ENCODE assay signal across 9 mouse cellular contexts in genomic region chr12:80366004-80366480, GRCm38 (mm10).
DNase-seq lines count a peak whose midpoint lies in the region; ATAC-seq and TF ChIP-seq lines count a peak whose summit lies in the region.
"Had no signal": no experiment of that assay in that cellular context is flagged by ENCODE, and none has a peak within 500 bp of the region (broad histone marks: within the 10 kb centered on the region; RNA-seq: fewer than 3 reads in every experiment).

No protein-coding gene starts in this region.

- H3K9ac ChIP-seq in midbrain, postnatal 0 days (replicated peaks; ENCODE audit: low read length, poor library complexity, severe bottlenecking), result no peak overlapping the region
- no peak overlapping the region for H3K9ac ChIP-seq in midbrain, embryonic 16.5 days (ENCODE audit: low read depth, low read length)
- H3K9ac ChIP-seq in heart, embryonic 14.5 days (ENCODE audit: low read length), result peak overlapping the region; percentile 50; the same call in 1 of the 2 replicates
- H3K9ac ChIP-seq: midbrain, embryonic 12.5 days had no signal

- DNase-seq in midbrain, postnatal 0 days (ENCODE audit: low spot score), result peak; percentile 50
- peak; percentile 65 for DNase-seq in cerebellum, adult 9-10 months
- peak; percentile 75 for DNase-seq in large intestine, adult 2 months (ENCODE audit: low read depth, low spot score)
- DNase-seq in mesoderm, embryonic 11.5 days (ENCODE audit: low read depth, low spot score), result peak; percentile 30
- no peak for DNase-seq in thymus, adult 18-20 months
- no peak for DNase-seq in embryo, embryonic 9.5 days (ENCODE audit: extremely low spot score)

- ATAC-seq in midbrain, postnatal 0 days (ENCODE audit: low FRiP score), result no peak
- no peak for ATAC-seq in midbrain, embryonic 16.5 days
- peak; percentile 58; the same call in 1 of the 2 replicates for ATAC-seq in heart, embryonic 14.5 days (ENCODE audit: insufficient number of reproducible peaks, insufficient read depth, low FRiP score, low read depth)

- no peaks in the 10 kb centered on the region for H3K9me3 ChIP-seq in midbrain, postnatal 0 days (ENCODE audit: low read length)
- no peaks in the 10 kb centered on the region for H3K9me3 ChIP-seq in midbrain, embryonic 16.5 days (replicated peaks; ENCODE audit: control insufficient read depth, low read length, poor library complexity, severe bottlenecking)
- no peaks in the 10 kb centered on the region for H3K9me3 ChIP-seq in heart, embryonic 14.5 days (ENCODE audit: control insufficient read depth, low read length)
- H3K9me3 ChIP-seq: midbrain, embryonic 12.5 days had no signal

- no peak overlapping the region for H3K27ac ChIP-seq in midbrain, postnatal 0 days (ENCODE audit: low read depth, low read length)
- H3K27ac ChIP-seq in midbrain, embryonic 16.5 days (ENCODE audit: low read length), result no peak overlapping the region
- peak overlapping the region; percentile 93 to 95 for H3K27ac ChIP-seq in heart, embryonic 14.5 days (replicated peaks in 1 of 2; ENCODE audit: control insufficient read depth in 1 of 2, insufficient read depth in 1 of 2, low read depth in 2 of 2, low read length in 2 of 2)
- H3K27ac ChIP-seq: midbrain, embryonic 12.5 days had no signal

- no peak overlapping the region for H3K4me3 ChIP-seq in midbrain, postnatal 0 days (ENCODE audit: low read depth, low read length)
- no peak overlapping the region for H3K4me3 ChIP-seq in midbrain, embryonic 16.5 days (ENCODE audit: low read depth, low read length)
- H3K4me3 ChIP-seq in heart, embryonic 14.5 days (ENCODE audit: control insufficient read depth in 1 of 2, insufficient read depth in 1 of 2, low read depth in 1 of 2, low read length in 2 of 2), result no peak overlapping the region
- H3K4me3 ChIP-seq: midbrain, embryonic 12.5 days had no signal

- no peaks in the 10 kb centered on the region for H3K4me1 ChIP-seq in midbrain, postnatal 0 days (ENCODE audit: insufficient read depth, low read length)
- peaks cover 10% of the 10 kb centered on the region for H3K4me1 ChIP-seq in midbrain, embryonic 16.5 days (ENCODE audit: control insufficient read depth, insufficient read depth, low read length)
- H3K4me1 ChIP-seq in heart, embryonic 14.5 days (ENCODE audit: control insufficient read depth in 2 of 2, insufficient read depth in 2 of 2, low read length in 2 of 2), result peaks cover 14 to 32% of the 10 kb centered on the region in 2 experiments

- no peak for TF ChIP-seq CTCF in midbrain, postnatal 0 days (IDR thresholded peaks at IDR 0.05)

- 0 out of 2 replicates have a peak, but pooled peaks cover 9% of the 10 kb centered on the region for H3K36me3 ChIP-seq in midbrain, postnatal 0 days (ENCODE audit: insufficient read depth, low read length)
- peaks cover 6% of the 10 kb centered on the region; the same call in 1 of the 2 replicates for H3K36me3 ChIP-seq in midbrain, embryonic 16.5 days (ENCODE audit: control insufficient read depth, insufficient read depth, low read length)
- peaks cover 32% of the 10 kb centered on the region for H3K36me3 ChIP-seq in heart, embryonic 14.5 days (ENCODE audit: control insufficient read depth, insufficient read depth, low read length)

- no peaks in the 10 kb centered on the region for H3K27me3 ChIP-seq in midbrain, postnatal 0 days (ENCODE audit: insufficient read depth, low read length)
- H3K27me3 ChIP-seq in midbrain, embryonic 16.5 days (ENCODE audit: control insufficient read depth, insufficient read depth, low read depth, low read length), result no peaks in the 10 kb centered on the region
- no peaks in the 10 kb centered on the region for H3K27me3 ChIP-seq in heart, embryonic 14.5 days (ENCODE audit: control insufficient read depth, insufficient read depth, low read length)
- H3K27me3 ChIP-seq: midbrain, embryonic 12.5 days had no signal

- H3K4me2 ChIP-seq in midbrain, postnatal 0 days (ENCODE audit: low read depth, low read length, poor library complexity, severe bottlenecking), result no peak overlapping the region
- no peak overlapping the region for H3K4me2 ChIP-seq in midbrain, embryonic 16.5 days (ENCODE audit: low read length)
- peak overlapping the region; percentile 49 for H3K4me2 ChIP-seq in heart, embryonic 14.5 days (ENCODE audit: low read length)
- H3K4me2 ChIP-seq: midbrain, embryonic 12.5 days had no signal

- 64% methylated on average over 3 of the region's 3 CpGs for WGBS in midbrain, postnatal 0 days
- 66% methylated on average over 3 of the region's 3 CpGs for WGBS in midbrain, embryonic 16.5 days
- WGBS in heart, embryonic 14.5 days, result 4% methylated on average over 3 of the region's 3 CpGs
- WGBS in large intestine, adult 2 months, result 2% methylated on average over 3 of the region's 3 CpGs

Comparison
In these comparisons a context has a peak if more than half of its experiments do, and no peak if none do; other contexts are left out.
1. DNase-seq: peak in midbrain, postnatal 0 days (single experiment), cerebellum, adult 9-10 months (single experiment), large intestine, adult 2 months (single experiment) and mesoderm, embryonic 11.5 days (single experiment); none in thymus, adult 18-20 months (0 of 2) and embryo, embryonic 9.5 days (single experiment).
2. H3K27ac ChIP-seq: peak in heart, embryonic 14.5 days (2 of 2); none in midbrain, postnatal 0 days (single experiment) and midbrain, embryonic 16.5 days (single experiment).